Mouse (Mus musculus) retina, embryonic 14.5 days (tissue): ENCODE data around the gene Stx18.

Source experiments
- DNase-seq: peaks from one replicate; pipeline ENCODE4 v3.0.0-alpha.2; 2015; ENCODE audit warnings: low spot score

The Stx18 gene

DNA sequence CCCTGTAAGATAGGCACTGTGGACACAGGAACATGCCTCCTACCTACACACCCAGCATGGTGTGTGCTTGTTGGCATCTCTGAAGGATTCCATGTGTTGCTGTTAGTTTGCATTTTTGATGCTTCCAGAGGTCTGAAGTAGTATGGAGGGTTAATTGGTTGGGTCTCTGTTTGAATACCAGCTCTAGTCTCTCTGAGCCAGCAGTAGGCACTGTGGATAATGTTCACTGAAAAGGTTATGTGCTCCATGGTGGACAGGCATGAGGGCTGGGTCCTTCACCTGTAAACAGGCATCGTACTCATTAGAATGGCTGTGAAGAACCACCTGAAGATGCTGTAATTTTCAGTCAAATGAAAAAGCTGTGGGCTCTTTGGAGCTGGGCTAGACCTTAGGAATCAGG is 41.9 kb downstream of the Stx18 start:
- no peak for DNase-seq

DNA sequence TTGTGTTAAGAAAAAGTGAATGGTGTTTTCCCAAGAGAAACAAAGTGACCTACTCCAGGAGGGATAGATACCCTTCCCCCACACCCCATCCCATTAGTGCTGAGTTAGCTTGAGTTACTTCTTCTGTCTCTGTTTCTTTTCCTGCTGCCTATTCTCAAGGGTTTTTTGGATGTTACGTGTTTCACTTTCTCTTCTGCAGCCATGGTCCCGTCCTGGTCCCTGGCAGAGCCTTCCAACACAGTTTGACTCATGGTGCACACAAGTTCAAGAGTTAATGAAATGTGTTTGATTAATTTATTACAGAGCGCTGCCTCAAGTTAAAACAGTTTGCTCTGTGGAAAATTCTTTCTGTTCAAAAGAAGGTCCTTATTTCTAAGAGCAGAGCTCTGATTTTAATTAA is 44.0 kb downstream of the Stx18 start:
- DNase-seq = no peak

DNA sequence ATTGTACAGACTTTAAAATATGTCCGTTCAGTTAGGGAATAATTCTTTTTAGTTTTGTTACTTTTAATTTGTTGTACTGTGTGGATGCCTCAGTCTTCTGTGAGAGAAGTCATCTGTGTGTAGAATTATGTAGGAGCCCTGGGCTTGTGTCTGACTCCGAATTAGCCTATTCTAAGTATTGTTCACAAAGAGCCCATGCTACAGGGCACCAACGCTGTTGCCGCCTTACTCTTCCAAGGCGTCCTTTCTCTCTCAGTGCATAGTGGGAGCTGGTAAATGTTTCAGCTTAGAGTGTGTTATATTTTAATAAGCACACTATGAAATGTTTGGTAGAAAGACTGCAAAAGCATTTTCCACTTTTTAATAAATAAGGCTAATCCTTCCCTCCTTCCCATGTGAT is 44.8 kb downstream of the Stx18 start:
- no peak for DNase-seq

DNA sequence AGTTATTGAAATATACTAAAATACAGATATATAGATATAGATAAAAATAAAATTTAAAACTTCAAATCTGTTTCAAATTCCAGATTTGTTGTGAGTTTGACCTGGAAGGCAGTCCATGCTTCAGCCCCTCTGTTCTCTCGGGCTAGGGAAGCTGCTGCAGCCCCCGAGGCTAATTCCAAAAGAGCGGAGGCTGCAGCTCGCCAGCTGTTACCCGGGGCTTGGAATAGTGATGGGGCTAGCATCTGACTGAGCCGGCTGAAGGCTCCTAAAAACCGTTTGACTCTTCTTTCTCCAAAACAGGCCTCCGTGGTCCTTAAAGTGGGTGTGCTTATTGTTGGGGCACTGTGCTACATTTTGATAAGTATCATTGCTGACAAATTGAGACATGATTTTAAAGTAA is 46.1 kb downstream of the Stx18 start:
- no peak for DNase-seq

DNA sequence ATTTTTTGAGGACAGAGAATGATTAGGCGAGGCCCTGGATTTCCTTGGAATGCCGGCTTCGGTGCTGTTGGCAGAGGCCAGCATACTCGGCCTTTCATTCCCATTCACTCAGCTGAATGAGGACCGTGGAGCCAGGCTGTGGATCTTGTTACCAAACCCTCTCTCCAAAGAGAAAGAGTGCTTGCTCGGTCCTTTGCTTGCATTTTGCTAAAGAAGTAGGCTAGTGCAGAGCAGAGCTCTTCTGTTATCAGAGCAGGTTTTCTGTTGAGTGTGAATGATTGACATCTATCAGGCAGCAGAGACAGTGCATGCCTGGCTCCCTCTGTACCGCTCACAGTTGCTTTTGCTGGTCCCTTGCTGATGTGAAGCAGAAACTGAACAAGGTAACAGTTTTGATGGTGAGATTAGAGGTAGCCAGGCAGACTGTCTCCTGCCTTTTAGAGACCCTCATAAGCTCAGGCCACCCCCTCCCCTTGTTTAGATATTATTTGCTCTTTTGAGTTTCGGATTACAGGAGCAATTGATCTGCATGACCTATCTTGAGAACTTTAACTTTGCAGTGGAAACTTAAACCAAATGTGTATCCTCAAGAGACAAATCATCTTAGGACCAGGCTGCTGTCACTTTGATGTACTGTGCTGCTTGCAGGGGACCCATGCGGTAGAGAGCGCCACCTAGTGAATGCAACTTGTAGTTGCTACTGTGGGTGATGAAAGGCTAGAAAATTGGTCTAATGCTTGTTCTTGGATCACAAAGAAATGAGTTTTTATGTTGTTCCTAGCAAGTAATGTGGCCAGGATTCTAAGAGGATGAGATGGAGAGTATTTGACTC is 47.2 kb downstream of the Stx18 start:
- DNase-seq = peak; percentile 81

DNA sequence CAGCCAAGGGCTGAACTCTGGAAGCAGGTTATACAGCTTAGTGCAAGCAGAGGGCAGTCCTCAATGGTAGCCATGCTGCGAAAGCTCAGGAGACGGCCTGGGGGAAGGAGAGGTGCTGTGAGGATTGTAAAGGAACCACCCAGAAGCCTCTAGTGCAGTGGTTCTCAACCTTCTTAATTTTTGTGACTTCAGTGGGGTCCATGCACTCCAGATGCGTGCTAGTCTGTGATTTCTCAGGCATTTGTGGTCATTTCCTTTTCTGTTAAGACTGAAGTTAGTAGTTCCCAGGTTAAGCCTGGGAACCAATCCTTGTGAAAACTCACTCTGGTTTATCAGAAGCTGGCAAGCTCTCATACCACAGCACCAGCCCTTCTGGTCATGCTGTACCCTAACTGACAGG is 51.6 kb downstream of the Stx18 start:
- DNase-seq = no peak

DNA sequence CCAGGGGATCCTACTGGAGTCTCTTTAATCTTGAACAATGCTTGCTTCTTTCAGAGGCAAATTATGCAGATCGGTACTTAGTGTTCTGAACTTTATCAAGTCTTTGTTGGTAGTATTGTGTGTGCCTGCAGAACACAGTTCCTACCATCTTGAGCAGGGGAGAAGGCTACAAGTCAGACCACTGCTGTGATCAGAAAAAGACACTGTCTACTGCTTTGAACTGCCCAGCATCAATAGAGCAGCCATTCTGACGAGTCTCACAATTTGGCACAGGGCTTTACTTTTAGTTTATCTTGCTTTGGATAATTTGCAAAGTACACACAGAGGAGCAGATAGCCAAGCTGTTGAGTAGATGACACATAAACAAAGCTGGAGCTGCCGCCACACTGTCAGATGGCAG is 52.0 kb downstream of the Stx18 start:
- no peak for DNase-seq

DNA sequence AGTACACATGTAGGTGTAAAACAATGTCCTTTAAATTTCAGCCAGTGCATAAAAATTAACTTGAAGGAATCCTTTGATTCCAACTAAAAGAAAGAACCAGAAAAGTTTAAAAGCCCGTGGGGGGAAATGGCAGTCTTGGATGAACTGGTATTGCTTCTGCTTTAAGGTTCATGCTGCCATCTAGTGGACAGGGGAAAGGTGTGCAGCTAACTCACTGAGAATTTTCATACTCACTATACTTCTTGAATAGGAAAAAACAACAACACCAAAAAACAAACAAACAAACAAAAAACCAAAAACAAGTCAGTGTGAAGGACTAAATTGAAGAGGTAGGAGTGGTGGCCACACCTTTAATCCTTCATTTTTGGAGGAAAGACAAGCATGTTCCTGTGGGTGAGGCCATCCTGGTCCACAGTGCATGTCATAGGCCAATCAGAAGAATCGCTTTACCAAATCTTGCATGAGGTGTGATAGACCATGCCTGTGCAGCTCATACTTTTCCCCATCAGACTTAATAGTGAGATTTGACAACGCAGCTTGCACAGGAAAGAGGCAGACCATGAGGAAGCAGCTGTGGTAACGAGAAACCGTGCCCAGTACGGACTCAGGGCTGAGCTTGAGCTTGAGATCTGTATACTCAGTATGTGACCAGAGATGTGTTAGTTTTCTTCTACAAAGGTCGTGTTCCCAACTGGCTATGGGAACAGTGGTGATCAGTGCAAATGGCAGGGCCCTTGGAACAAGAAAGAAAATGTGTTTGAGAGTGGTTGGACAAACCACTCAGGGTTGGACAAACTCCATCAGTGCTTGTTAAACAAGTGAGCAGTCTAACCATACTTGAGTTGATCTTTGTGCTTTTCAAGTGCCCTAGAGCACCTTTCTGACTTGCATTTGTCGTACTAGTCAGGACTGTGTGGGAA is 52.8 kb downstream of the Stx18 start:
- DNase-seq = peak; percentile 80

DNA sequence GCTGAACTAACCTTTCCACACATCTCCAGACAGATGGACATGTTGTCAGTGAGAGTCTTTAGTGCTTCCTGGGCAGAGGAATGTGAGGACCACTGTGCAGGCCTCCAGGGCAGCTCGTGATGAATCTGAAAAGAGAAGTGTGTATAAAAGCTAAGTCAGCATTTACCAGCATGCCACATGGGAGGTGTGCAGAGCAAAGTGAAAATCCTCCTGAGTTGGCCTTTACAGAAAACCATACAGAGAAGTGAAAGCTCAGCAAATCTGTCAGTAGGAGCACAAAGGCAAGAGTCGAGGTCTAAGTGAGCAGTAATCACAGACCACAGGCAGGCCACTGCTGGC is 53.4 kb downstream of the Stx18 start:
- no peak for DNase-seq

DNA sequence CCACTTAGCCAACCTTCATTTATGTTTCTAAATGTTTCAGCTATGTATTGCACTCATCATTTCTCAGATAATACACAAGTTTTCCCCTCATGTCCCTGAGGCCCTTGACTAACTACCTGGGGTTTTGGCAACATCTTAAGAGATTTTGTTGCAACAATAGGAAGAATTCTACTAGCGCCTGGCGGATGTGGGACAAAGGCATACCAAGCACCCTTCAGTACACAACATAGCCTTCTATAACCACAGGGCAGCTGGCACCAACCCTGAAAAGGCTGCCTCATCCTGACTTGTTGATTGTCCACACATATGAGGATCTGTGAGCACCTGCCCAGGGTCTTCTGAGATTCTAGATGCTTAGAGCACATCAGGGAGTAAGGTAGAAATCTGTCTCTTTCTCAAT is 55.8 kb downstream of the Stx18 start:
- no peak for DNase-seq

DNA sequence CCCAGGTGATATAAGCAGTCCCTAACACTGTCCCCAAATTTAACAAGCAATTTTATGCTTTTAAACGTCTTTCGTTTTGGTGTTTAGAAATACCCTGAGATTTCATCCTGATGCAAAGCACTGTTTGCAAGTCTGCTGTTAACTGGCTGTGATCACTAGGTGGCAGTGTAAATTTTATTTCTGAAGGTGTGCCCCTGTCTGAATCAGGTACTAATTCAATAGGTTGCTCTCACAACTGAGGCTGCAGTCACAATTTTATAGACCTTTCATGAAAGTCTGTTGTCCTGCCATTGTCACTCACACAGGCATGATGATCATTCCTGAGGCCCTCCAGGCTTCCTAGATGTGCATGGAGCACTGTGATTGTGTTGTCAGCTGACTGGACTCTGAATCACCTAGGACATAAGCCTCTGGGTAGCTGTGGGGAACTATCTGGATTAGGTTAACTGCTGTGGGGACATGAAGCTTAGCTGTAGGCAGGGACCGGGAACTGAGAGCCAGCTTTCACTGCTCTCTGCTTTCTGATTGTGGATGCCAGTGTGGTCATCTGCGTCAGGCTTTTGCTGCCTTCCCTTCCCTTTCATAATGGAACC is 59.1 kb downstream of the Stx18 start:
- peak; percentile 49 for DNase-seq

DNA sequence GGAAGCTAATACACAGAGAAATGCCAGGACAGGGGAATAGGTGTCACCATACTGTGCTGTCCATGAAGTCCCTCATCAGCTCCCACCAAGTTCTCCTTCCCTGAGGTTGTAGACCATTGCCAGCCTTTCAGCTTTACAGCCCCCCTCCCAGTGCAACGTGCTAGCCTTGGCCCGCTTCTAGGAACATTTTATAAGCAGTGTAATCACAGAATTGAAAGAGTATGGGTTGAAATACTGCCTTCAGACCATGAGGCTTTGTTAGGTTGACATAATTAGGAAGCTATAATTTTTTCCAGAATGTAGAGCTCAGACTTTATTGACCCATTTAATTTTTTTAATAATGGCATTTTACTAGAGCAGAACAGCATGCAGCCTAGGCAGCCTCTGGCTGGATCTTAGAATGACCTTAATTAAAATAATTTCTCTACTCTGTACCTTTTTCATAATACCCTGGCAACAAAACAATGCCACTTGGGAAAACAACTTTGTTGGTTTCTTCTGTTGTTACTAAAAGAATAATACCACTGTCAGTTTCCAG is 60.7 kb downstream of the Stx18 start:
- DNase-seq = no peak

DNA sequence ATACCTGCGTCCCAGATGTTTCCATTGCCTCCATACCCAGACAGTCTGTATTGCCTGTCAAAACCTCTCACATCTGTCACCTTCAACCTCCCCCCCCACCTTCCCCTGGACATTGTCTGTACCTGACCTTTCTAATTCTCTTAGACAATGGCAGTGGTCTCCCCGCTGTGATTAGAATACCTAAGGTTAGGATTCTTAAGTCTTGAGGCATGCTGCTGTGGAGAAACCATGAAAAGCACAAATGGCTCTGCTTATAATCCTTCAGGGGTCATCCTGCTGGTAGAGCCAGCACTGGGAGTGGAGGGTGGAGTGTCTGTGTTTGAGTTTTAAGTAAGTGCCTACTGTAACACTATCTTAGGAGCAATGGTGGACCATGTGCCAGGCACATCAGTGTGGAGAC is 64.4 kb downstream of the Stx18 start:
- no peak for DNase-seq

DNA sequence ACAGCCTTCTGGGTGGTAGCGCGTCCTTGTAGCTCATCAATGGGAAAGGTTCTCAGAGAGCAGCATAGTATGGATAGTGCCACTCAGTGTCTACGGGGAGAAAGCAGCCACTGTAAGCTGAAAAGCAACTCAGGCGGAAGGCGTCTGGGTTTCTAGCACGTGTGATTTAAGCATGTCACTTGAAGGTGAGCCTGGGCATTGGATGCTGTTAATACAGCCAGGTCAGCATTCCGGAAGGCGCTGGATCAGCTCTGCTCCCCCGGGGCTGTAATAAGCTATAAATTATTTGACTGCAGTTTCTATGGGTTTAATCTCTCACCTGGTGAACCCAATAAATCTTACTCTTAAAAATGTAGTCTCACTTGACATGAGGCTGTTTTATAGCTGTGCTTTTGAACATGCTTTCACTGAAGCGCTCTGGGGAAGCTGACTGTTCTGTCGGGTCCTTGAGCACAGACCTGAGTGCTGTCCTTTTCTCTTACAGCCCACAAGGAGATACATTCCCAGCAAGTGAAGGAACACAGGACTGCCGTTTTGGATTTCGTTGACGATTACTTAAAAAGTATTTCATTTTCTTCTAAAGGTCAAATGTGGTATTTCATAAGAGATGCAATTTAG is 67.6 kb downstream of the Stx18 start:
- no peak for DNase-seq

DNA sequence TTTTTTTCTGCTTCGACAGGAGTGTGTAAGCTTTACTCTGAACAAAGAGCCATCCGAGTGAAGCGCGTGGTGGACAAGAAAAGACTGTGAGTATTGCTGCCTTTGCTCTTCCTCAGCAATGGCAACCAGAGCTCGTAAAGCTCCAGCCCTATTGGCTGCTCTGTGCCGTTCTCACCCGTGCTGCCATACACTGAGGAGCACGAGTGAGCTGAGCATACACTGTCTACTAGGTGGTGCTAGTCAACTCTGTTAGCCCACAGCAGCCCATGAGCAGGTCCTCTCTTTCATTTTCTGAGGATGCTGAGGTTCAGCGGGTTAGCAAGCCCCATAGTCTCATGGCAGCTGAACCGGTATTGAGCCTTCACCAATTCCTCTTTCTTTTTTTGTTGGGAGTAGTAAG is 68.3 kb downstream of the Stx18 start:
- no peak for DNase-seq

DNA sequence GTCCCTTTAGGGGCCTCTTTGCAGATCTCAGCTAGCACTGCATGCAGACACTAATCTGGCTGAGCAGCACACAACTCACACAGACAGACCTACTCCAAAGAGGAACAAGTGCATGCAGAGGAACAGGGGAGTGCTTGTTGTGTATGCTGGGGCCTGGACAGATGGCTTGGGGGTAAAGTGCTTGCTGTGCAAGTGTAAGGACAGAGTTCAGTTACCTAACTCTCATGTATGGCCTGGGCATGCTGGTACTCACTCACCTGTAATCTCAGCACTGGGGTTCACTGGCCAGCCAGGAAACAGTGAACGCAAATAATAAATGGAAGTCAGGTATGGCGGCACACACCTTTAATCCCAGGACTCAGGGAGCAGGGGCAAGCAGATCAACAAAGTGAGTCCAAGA is 76.0 kb downstream of the Stx18 start:
- DNase-seq = no peak

DNA sequence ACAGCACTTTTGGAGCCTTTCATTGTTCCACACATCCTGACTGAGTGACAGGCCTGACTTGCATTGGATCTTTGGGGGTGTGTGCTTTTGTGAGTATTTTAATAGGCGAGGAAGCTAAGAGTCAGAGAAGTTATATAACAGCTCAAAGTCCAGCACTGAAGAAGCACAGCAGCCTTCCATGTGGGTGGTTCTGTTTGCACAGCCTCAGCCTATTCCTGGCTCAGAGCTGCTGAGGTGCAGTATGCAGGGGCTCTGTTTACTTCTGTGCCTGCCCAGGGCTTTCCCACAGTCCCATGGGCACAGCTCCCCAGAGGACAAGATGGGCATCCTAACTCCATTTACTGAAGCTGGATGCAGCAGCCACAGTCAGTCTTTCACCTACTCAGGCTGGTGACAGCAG is 78.5 kb downstream of the Stx18 start:
- no peak for DNase-seq

DNA sequence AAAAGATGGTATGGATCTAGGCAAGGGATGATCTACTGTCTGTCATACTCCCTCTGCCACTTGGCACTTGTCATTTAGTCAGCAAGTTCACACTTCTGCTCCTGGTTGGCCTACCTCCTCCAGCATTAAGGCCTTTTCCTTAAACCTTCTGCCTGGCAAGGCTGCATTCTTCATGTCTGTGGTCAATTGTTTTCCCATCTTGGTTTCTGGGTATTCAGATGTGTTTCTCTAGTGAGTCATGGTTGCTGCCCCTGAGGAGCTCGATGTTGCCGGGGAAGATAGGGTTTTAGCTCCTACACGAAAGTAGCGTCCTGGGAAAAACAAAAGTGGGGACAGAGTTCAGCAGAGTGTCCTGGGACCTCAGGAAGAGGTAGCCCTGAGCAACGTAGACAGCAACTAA is 80.7 kb downstream of the Stx18 start:
- no peak for DNase-seq

DNA sequence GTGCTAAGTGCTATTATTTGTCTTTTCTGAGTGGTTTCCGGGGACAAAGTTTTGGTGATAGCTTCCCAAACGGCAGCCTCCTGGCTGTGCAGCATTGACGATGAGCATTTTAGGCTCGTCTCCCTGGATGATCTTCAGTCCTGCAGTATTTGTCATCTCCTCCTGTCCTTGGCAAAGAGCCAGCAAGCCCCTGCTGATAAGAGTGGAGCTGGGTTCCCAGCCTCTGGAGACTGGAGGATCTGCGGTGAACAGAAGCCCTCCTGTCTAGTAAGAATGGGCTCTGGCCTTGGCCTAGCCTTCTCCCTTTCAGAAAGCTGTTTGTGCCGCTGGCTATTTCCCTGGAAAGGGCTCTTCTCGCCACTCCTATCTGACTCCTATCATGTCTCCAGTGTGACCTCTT is 83.2 kb downstream of the Stx18 start:
- no peak for DNase-seq

DNA sequence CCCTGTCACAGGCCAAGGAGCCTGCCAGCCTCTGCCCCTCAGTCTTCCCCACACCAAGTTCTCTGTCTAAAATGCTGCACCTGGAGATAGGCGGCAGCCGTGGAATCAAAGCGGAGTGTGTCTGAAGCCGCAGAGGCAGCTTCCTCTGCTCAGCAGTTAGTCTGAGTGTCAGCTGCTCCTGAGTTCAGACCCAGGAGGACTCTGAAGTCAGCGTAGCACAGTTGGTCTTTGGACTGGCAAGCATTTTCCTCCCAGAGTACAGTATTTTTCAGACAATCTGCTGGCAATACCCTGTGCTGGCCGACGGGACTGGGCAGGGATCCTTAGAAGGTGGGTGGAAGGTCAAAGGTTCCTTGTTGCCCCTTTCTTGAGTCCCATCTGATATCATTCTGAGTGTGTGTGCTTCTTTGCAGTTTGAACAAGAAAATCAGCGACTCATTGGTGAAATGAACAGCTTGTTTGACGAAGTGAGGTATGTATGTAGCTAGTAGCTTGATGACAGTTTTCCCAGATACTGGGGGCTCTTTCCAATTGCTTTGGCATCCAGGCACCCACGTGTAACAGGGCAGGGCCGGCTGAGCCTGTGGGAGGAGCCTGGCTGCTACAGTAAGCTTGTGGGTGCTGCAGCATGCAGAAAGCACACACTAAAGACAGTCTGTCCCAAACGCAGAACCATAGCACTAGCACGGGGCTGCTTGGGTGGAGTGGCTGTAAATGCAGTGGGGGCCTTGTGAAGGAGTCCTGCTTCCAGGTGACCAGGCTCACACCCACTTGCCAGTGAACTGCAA is 88.2 kb downstream of the Stx18 start:
- DNase-seq = no peak

DNA sequence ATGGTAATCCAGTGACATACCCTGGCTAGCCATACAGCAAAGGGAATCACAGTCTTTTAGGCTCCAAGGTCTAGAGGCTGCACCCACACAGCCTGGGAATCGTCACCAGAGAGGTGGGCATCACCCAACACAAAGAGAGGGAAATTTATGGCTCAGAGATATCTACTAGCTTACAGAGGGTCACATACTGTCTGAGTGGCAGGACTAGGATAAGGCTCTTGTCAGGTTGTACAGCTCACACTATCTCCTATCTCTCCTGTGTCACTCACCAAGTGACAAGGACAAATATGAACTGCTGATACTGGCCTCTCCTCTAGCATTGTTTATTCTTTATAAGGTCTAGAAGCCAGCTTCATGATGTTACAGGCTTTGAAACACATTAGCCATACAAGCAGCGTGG is 90.8 kb downstream of the Stx18 start:
- no peak for DNase-seq

DNA sequence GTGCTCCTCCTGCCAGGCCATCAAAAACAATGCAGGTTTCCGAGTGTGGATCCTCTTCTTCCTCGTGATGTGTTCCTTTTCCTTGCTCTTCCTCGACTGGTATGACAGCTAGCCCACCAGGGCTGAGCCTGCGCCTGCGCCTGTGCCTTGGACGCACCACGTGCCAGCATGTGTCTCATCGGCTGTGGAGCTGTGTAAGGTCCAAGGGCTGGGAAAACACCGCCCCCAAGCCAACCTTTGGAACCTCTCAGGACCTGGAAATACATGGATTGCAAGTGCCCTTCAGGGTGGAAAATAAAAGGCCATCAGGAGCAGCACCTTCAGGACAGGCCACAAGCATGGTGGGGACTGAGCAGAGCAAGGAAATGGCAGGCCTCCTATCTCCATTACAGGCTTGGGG is 97.7 kb downstream of the Stx18 start:
- no peak for DNase-seq
